Mouse (Mus musculus) CD4-positive, CD25-positive, alpha-beta regulatory T cell, adult 2 months (primary cell): ENCODE measurements around the gene Dalrd3.
"Not testable (repeated sequence)": the region's sequence is repeated elsewhere in the genome, so short reads cannot be mapped to it uniquely, and the experiment has no call there.

Experiments used
- DNase-seq: peaks from one replicate; pipeline ENCODE4 v3.0.0-alpha.2; 2012; ENCODE audit warnings: low read depth, low spot score

The Dalrd3 gene

DNA sequence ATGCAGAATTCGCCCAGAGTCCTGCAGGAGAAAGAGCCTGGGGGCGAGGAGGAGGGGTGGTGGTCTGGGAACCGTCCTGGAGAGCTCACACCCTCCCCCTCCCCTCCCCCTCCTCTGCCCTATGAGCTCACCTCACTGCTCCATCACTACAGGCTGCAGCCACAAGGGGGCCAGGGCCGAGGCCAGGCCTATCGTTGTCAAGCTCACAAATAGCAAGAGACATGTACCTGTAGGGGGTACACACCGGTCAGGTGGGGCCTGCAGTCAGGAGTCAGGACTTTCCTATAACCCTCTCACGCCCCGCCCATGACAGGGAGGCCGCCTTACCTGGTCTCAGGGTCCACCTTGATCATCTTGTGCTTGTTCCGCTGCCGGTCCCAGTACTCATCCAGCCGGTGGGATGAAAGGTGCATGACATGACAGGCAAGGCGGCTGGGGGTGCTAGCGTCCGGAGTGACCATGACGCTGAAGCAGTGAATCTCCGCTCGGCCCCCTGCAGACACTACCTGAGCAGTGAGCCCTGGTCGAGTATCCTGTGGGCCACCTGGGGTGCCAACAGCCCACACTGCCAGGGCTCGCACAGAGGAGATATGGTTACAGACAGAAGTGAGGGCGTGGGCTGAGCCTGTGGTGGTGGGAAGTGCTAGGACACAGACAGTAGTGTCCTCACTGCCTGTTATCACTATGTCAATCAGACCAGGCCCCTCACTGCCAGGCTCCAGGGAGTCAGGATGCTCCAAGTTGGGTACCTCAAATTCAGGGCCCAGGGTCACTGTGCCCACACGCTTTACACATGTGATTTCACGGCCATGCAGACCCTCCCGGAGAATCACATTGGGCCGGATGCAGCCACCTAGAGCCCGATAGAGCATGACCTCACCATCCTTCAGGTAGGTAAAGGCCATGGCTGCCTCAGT lies 4.3 kb downstream of the Dalrd3 start:
- peak; percentile 83 for DNase-seq

DNA sequence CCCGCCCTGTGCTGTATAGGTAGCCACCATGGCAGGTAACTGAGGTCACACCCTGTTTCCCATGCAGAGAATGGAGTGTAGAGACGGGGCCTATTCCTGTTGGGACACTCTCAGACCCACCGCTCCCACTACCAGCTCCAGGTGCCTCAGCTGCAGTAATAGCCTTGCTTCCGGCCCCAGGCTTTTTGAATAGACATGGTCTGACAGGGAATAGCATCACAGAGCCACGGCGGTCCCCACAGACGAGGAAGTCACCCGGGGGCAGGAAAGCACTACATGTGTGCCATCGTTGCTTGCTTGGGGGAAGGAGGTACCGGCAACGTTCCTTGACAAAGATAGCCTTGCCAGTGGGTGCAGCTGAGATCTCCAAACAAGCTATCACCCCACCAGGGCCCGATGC lies 5.2 kb downstream of the Dalrd3 start:
- no peak for DNase-seq

DNA sequence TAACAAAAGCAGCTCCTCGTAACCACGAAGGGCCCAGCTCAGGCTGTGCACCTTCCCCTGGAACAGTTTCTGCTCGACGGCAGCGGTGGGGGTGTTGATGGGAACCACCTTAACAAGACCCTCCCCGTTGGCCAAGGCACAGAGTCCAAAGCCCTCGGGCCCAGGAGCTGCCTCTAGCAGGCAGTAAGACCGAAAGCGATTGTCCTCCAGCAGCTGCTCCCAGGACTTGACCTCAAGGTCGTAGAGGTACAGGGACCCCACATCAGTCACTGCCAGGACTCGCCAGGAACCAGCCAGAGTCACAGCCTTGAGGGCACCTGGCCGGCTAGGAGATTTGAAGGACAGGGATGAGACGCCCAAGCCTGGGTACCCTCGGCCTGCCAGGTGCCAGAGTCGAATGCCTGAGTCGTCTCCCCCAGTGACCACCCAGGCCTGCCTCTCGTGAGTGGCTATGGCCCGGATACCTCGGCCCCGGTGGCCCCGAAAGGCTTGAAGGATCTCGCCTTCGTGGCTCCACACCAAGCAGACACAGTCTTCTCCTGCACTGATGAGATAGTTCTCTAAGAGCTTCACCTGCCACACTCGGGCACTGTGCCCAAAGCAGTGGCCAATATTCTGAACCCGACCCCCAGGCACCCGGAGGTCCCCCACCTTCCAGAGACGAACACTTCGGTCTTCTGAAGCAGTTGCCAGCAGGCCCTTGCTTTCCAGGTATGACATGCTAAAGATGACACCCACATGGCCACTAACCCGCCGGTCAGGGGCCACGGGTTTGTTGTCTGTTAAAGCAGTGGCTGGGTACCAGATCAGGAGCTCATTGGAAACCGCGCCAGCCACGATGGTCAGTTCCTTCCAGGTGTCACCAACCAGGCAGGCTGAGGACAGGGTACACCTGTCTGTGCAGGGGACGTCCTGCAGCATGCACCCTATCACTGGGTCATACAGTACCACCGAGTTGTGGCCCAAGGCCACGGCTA lies 5.9 kb downstream of the Dalrd3 start:
- no peak for DNase-seq

GRCm38 (mm10) chr9:108577025-108577424 lies 7.3 kb downstream of the Dalrd3 start:
- no peak for DNase-seq

DNA sequence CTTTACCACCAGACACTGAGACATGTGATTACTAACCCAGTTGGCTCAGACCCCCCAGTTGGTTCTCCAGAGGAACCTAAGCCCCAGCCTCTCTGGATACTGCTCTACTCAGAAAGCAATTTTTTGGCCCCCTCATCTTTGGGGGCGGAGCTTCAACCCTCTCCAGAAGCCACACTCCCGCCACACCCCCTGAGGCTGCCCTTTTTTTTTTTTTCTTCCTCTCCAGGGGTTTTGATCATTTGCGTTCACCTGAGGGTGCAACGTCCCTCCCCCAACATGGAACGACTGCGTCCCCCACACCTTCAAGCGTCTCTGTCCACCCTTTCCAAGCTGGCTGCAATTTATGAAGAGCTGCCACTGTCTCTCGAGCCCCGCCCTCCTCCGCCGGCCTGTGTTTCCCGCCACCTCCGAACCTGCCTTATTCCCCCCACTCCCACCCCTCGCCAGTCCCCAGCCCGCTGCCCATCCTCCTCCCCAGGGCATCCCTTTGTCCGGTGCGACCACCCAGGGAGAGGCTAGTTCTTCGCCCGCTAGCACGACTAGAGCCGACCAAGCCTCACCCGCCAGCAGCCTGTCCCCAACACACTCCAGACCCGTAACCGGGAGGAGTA lies 8.4 kb downstream of the Dalrd3 start:
- DNase-seq: peak; percentile 59

GRCm38 (mm10) chr9:108578545-108579343 lies 9.1 kb downstream of the Dalrd3 start, which contains the start of gene Wdr6:
Gene Wdr6 (minus strand): TSS chr9:108578739.
- peak; percentile 95 for DNase-seq

DNA sequence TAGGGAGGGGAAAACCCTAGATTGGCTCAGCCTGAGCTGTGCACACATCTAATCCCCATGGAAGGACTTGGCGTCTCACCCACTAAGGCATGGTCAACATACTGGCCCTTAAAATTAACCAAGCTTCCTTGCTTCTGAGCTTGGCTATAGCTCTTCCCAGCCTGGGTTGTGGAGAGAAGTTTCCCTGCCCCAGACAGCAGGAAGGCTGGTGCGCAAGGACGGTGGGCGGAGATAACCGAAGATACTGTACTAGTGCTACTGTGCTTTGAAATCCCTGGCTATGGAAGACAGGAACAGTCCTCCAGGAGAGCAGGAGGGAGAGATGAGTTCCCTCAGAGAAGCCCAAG lies 9.6 kb downstream of the Dalrd3 start:
- DNase-seq: no peak

GRCm38 (mm10) chr9:108587571-108588180 lies 18.0 kb downstream of the Dalrd3 start:
- DNase-seq: no peak

- peak; percentile 59 for DNase-seq
Measured at GRCm38 (mm10) chr9:108589229-108589628, 19.5 kb downstream of the Dalrd3 start.

DNA sequence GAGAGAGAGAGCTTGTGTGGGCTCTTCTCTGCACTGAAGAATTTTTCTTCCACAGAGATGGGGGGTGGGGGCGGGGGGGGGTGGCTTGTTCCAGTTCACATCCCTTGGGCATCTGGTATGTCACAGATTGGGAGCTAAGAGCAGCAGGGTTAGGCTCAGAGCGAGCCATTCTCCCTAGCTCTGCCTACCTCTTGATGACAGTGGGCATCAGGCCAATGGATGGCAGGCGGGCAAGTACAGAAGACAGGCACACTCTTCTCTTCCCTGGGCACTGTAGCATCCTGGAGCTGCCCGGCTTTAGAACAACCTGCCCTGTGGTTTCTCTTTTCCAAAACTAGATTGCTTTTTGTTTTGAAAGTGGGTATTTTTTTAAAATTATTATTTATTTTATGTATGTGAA lies 21.8 kb downstream of the Dalrd3 start:
- no peak for DNase-seq

GRCm38 (mm10) chr9:108594354-108594753 lies 24.7 kb downstream of the Dalrd3 start:
- DNase-seq: no peak

GRCm38 (mm10) chr9:108596998-108597764 lies 27.5 kb downstream of the Dalrd3 start, which contains the start of gene P4htm:
Gene P4htm (minus strand): TSS chr9:108597667.
- peak; percentile 76 for DNase-seq

- DNase-seq: no peak
Measured at GRCm38 (mm10) chr9:108599021-108599566, 29.4 kb downstream of the Dalrd3 start.

DNA sequence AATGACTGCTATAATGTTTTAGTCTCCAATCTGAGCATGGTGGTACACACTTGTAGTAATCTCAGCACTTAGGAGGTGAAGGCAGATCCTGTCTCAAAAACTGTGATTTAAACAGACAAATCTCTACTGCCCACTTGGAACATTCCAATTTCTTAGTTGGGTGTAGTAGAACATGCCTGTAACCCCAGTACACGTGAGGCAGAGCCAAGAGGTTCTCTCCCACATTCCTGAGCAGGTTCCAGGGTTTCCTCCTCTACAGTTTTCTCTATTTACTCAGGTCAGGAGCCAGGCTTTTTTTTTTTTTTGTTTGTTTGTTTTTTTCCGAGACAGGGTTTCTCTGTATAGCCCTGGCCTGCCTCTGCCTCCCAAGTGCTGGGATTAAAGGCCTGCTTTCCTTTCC lies 30.3 kb downstream of the Dalrd3 start:
- DNase-seq: no peak

GRCm38 (mm10) chr9:108601986-108602385 lies 32.3 kb downstream of the Dalrd3 start:
- no peak for DNase-seq

DNA sequence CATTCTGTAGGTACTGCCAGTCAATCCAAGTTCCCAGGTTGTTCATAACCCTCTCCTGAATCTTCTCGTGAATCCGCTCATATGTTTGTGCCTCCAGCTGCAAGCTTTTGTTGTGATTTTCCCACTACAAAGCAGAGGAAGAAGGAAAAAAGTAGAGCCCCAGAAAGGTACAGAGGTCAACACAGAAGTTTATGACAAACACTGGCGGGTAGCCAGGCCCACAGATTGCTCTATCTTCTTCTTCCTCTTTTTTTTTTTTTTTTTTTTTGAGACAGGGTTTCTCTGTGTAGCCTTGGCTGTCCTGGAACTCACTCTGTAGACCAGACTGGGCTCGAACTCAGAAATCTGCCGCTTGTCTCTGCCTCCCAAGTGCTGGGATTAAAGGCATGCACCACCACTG lies 38.2 kb downstream of the Dalrd3 start:
- DNase-seq: not testable (repeated sequence)

DNA sequence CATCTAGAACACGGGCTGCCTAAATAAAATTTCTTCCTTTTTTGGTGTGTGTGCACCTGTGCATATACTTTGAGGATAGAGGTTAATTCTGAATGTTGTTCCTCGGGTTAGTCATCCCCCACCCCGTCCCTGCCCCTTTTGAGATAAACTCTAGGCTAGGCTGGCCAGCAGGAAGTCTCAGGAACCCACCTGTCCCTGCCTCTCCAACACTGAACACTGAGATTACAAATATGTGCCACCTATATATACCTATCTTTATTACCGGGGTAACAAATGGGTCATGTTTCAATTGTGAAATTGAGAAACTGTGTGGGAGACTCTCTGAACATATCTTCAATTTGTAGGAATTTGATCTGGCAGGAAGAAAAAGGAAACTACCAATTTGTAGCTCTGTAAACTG lies 39.2 kb downstream of the Dalrd3 start:
- no peak for DNase-seq

- no peak for DNase-seq
Measured at GRCm38 (mm10) chr9:108611488-108611887, 41.8 kb downstream of the Dalrd3 start.

- DNase-seq: peak; percentile 17
Measured at GRCm38 (mm10) chr9:108617301-108617700, 47.6 kb downstream of the Dalrd3 start.
